Mouse (Mus musculus) MEL (cell line): ENCODE results near the gene Ints11. TPM values are rescaled to one million over a fixed set of nuclear protein-coding genes. Genes with fewer than 3 reads are reported as not detected.

Source experiments
- DNase-seq: peaks from one replicate; pipeline ENCODE4 v3.0.0; 2011; ENCODE audit warnings: low read depth, low spot score
- H3K27ac ChIP-seq: 2 replicates; pipeline ENCODE4 v1.5.1; 2012; ENCODE audit warnings: low read depth, mild to moderate bottlenecking, control low read depth, low read length, moderate library complexity; ENCODE audit not compliant: control insufficient read depth
- H3K27me3 ChIP-seq, 2 experiments: fragments of 150-350 bp in 1 of 2; sonication (generic) in 1 of 2; 2 replicates each; pipeline ENCODE4 v1.6.1; 2012; ENCODE audit warnings: low read length in 2 of 2, mild to moderate bottlenecking in 2 of 2, improper control_type of control experiment in 1 of 2, moderate library complexity in 1 of 2; ENCODE audit not compliant: insufficient read depth in 2 of 2, control insufficient read depth in 1 of 2
- H3K36me3 ChIP-seq, 2 experiments: 2 replicates each; pipeline ENCODE4 v1.6.1; 2012 to 2014; ENCODE audit warnings: low read length in 2 of 2, improper control_type of control experiment in 1 of 2, inconsistent platforms in 1 of 2, mild to moderate bottlenecking in 1 of 2; ENCODE audit not compliant: insufficient read depth in 2 of 2, control insufficient read depth in 1 of 2
- H3K4me1 ChIP-seq, 2 experiments: fragments of 150-350 bp in 1 of 2; sonication (generic) in 1 of 2; 2 replicates each; pipeline ENCODE4 v1.6.1; 2012; ENCODE audit warnings: low read length in 2 of 2, improper control_type of control experiment in 1 of 2, mild to moderate bottlenecking in 1 of 2; ENCODE audit not compliant: insufficient read depth in 2 of 2, control insufficient read depth in 1 of 2
- H3K4me3 ChIP-seq, 2 experiments: fragments of 150-350 bp in 1 of 2; sonication (generic) in 1 of 2; 2 replicates each; pipeline ENCODE4 v1.5.1; 2012; ENCODE audit warnings: low read depth in 2 of 2, low read length in 2 of 2, mild to moderate bottlenecking in 2 of 2, moderate library complexity in 2 of 2, control low read depth in 1 of 2, improper control_type of control experiment in 1 of 2; ENCODE audit not compliant: control insufficient read depth in 1 of 2, insufficient read depth in 1 of 2
- H3K79me2 ChIP-seq: 2 replicates; pipeline ENCODE4 v1.6.1; 2012; ENCODE audit warnings: mild to moderate bottlenecking, low read length, moderate library complexity; ENCODE audit not compliant: control insufficient read depth, poor library complexity, insufficient read depth
- H3K9ac ChIP-seq: 2 replicates; pipeline ENCODE4 v1.6.1; 2012; ENCODE audit warnings: low read depth, mild to moderate bottlenecking, control low read depth, low read length, moderate library complexity; ENCODE audit not compliant: control insufficient read depth, poor library complexity, severe bottlenecking
- H3K9me3 ChIP-seq: fragments of 150-350 bp; sonication (generic); replicated peaks from 2 replicates; pipeline ENCODE4 v1.6.1; 2012; ENCODE audit warnings: mild to moderate bottlenecking, low read length, improper control_type of control experiment, moderate library complexity; ENCODE audit not compliant: insufficient read depth
- CHD2 ChIP-seq: IDR thresholded peaks from 2 replicates; pipeline ENCODE4 v1.6.1; 2011; ENCODE audit warnings: low read length, improper control_type of control experiment
- CTCF ChIP-seq, 3 experiments: IDR thresholded peaks in 2 of 3; conservative IDR thresholded peaks in 1 of 3; 2 replicates each; pipeline ENCODE4 v1.5.1; 2011 to 2012; ENCODE audit warnings: low read length in 3 of 3, low read depth in 2 of 3, mild to moderate bottlenecking in 2 of 3, improper control_type of control experiment in 1 of 3, inconsistent platforms in 1 of 3, mixed read lengths in 1 of 3, moderate library complexity in 1 of 3; ENCODE audit not compliant: control insufficient read depth in 1 of 3, insufficient read depth in 1 of 3, poor library complexity in 1 of 3, severe bottlenecking in 1 of 3
- E2F4 ChIP-seq: IDR thresholded peaks from 2 replicates; pipeline ENCODE4 v1.6.1; 2011; ENCODE audit warnings: low read depth, low read length, improper control_type of control experiment, borderline replicate concordance
- ELF1 ChIP-seq: IDR thresholded peaks from 2 replicates; pipeline ENCODE4 v1.6.1; 2014; ENCODE audit warnings: low read depth, mild to moderate bottlenecking, inconsistent platforms, low read length, improper control_type of control experiment, moderate library complexity
- EP300 ChIP-seq, 2 experiments: IDR thresholded peaks; 2 replicates each; pipeline ENCODE4 v1.6.1; 2011; ENCODE audit warnings: improper control_type of control experiment in 2 of 2, low read length in 2 of 2, low read depth in 1 of 2, mild to moderate bottlenecking in 1 of 2
- ETS1 ChIP-seq: IDR thresholded peaks from 2 replicates; pipeline ENCODE4 v1.6.1; 2012; ENCODE audit warnings: low read depth, mild to moderate bottlenecking, inconsistent platforms, low read length, improper control_type of control experiment, moderate library complexity
- JUND ChIP-seq: IDR thresholded peaks from 2 replicates; pipeline ENCODE4 v1.6.1; 2011; ENCODE audit warnings: low read depth, mild to moderate bottlenecking, improper control_type of control experiment, low read length
- KAT2A ChIP-seq: conservative IDR thresholded peaks from 2 replicates; pipeline ENCODE4 v1.6.1; 2012; ENCODE audit warnings: low read depth, low read length, improper control_type of control experiment, inconsistent platforms
- MEF2A ChIP-seq: IDR thresholded peaks from 2 replicates; pipeline ENCODE4 v1.6.1; 2014; ENCODE audit warnings: low read depth, mild to moderate bottlenecking, inconsistent platforms, low read length, improper control_type of control experiment; ENCODE audit not compliant: poor library complexity, insufficient replicate concordance, severe bottlenecking; ENCODE audit errors: extremely low read depth
- MXI1 ChIP-seq: IDR thresholded peaks from 2 replicates; pipeline ENCODE4 v1.6.1; 2011; ENCODE audit warnings: mild to moderate bottlenecking, low read depth, low read length, improper control_type of control experiment
- MYB ChIP-seq: IDR thresholded peaks from 2 replicates; pipeline ENCODE4 v1.6.1; 2011; ENCODE audit warnings: mild to moderate bottlenecking, low read depth, low read length, improper control_type of control experiment
- MYC ChIP-seq: IDR thresholded peaks from 2 replicates; pipeline ENCODE4 v1.6.1; 2011; ENCODE audit warnings: low read depth, mild to moderate bottlenecking, low read length, improper control_type of control experiment, moderate library complexity
- NELFE ChIP-seq: IDR thresholded peaks from 2 replicates; pipeline ENCODE4 v1.6.1; 2011; ENCODE audit warnings: low read depth, low read length, improper control_type of control experiment
- NRF1 ChIP-seq: IDR thresholded peaks from 2 replicates; pipeline ENCODE4 v1.6.1; 2014; ENCODE audit warnings: low read depth, mild to moderate bottlenecking, inconsistent platforms, low read length, improper control_type of control experiment, moderate library complexity; ENCODE audit not compliant: poor library complexity, insufficient read depth, severe bottlenecking
- POLR2A ChIP-seq, 2 experiments: IDR thresholded peaks; 2 replicates each; pipeline ENCODE4 v1.6.1; 2011 to 2012; ENCODE audit warnings: low read length in 2 of 2, mild to moderate bottlenecking in 2 of 2, control low read depth in 1 of 2, improper control_type of control experiment in 1 of 2, low read depth in 1 of 2, moderate library complexity in 1 of 2; ENCODE audit not compliant: control insufficient read depth in 1 of 2, insufficient read depth in 1 of 2, poor library complexity in 1 of 2
- POLR2AphosphoS2 ChIP-seq: IDR thresholded peaks from 2 replicates; pipeline ENCODE4 v1.6.1; 2011; ENCODE audit warnings: low read length, improper control_type of control experiment
- RCOR1 ChIP-seq: IDR thresholded peaks from 2 replicates; pipeline ENCODE4 v1.6.1; 2012; ENCODE audit warnings: low read depth, mild to moderate bottlenecking, inconsistent platforms, low read length, improper control_type of control experiment
- SIN3A ChIP-seq: IDR thresholded peaks from 2 replicates; pipeline ENCODE4 v1.6.1; 2012; ENCODE audit warnings: low read length, improper control_type of control experiment, inconsistent platforms
- SMC3 ChIP-seq: IDR thresholded peaks from 2 replicates; pipeline ENCODE4 v1.6.1; 2011; ENCODE audit warnings: low read depth, low read length, improper control_type of control experiment
- TCF12 ChIP-seq: IDR thresholded peaks from 2 replicates; pipeline ENCODE4 v1.6.1; 2014; ENCODE audit warnings: low read depth, mild to moderate bottlenecking, inconsistent platforms, low read length, improper control_type of control experiment, moderate library complexity
- UBTF ChIP-seq: IDR thresholded peaks from 2 replicates; pipeline ENCODE4 v1.6.1; 2012; ENCODE audit warnings: low read depth, mild to moderate bottlenecking, inconsistent platforms, low read length, improper control_type of control experiment, moderate library complexity, borderline replicate concordance; ENCODE audit not compliant: insufficient read depth
- USF1 ChIP-seq: IDR thresholded peaks from 2 replicates; pipeline ENCODE4 v1.6.1; 2014; ENCODE audit warnings: low read depth, mild to moderate bottlenecking, inconsistent platforms, low read length, improper control_type of control experiment, moderate library complexity
- ZC3H11A ChIP-seq: IDR thresholded peaks from 2 replicates; pipeline ENCODE4 v1.6.1; 2012; ENCODE audit warnings: low read depth, mild to moderate bottlenecking, inconsistent platforms, low read length, improper control_type of control experiment
- ZKSCAN1 ChIP-seq: IDR thresholded peaks from 2 replicates; pipeline ENCODE4 v1.6.1; 2012; ENCODE audit warnings: low read depth, mild to moderate bottlenecking, inconsistent platforms, low read length, improper control_type of control experiment, moderate library complexity
- ZMIZ1 ChIP-seq: IDR thresholded peaks from 2 replicates; pipeline ENCODE4 v1.6.1; 2012; ENCODE audit warnings: low read depth, mild to moderate bottlenecking, inconsistent platforms, low read length, improper control_type of control experiment, moderate library complexity
- ZNF384 ChIP-seq: IDR thresholded peaks from 2 replicates; pipeline ENCODE4 v1.6.1; 2012; ENCODE audit warnings: low read depth, mild to moderate bottlenecking, inconsistent platforms, low read length, improper control_type of control experiment
- polyA plus RNA-seq, 2 experiments: library from polyadenylated mRNA; stranded (reverse) in 1 of 2; unstranded in 1 of 2; fragments of >175 nt in 1 of 2; fragments of >200 nt in 1 of 2; gene quantifications; 2 replicates each; pipeline versions ENCODE4 v1.2.1 to v1.2.4; 2012; ENCODE audit warnings: low replicate concordance in 2 of 2, low read depth in 1 of 2; ENCODE audit not compliant: insufficient read length in 2 of 2, insufficient read depth in 1 of 2, missing spikeins in 1 of 2
- total RNA-seq: library from RNA; depleted of rRNA; stranded (reverse); fragments of 300-350 nt; gene quantifications from 2 replicates; pipeline ENCODE4 v1.2.3, GENCODE M21; 2012

Gene Ints11
- total and polyA plus RNA-seq, 3 experiments, result 78.9 to 96.8 TPM; not detected in 1

- H3K36me3 ChIP-seq, result peaks cover 2 to 4% of the 10 kb centered on the region in 2 experiments; a peak in 3 of 4 replicates
- H3K4me3 ChIP-seq, result no peak overlapping the region
- H3K27ac ChIP-seq, result no peak overlapping the region
- peaks cover 11 to 22% of the 10 kb centered on the region in 2 experiments for H3K4me1 ChIP-seq
- DNase-seq, result no peak
- H3K27me3 ChIP-seq, result no peaks in the 10 kb centered on the region
- no peak overlapping the region for H3K9ac ChIP-seq
- no peaks in the 10 kb centered on the region for H3K9me3 ChIP-seq
- H3K79me2 ChIP-seq, result peaks cover 23% of the 10 kb centered on the region
- TF ChIP-seq E2F4, result no peak
- TF ChIP-seq POLR2A (IDR thresholded peaks at IDR 0.05; ENCODE audit: control insufficient read depth in 1 of 2, insufficient read depth in 1 of 2, low read depth in 1 of 2, low read length in 2 of 2, poor library complexity in 1 of 2), result no peak
- TF ChIP-seq NRF1, result no peak
These were observed 14.4 kb upstream of the Ints11 start for GRCm38 (mm10) chr4:155854991-155855390.

- H3K9me3 ChIP-seq, result no peaks in the 10 kb centered on the region
- no peaks in the 10 kb centered on the region for H3K27me3 ChIP-seq
- DNase-seq, result no peak
- no peak overlapping the region for H3K4me3 ChIP-seq
- H3K36me3 ChIP-seq, result peaks cover 2 to 4% of the 10 kb centered on the region in 2 experiments; a peak in 2 of 4 replicates
- H3K4me1 ChIP-seq, result peaks cover 6 to 11% of the 10 kb centered on the region in 2 experiments
- peaks cover 12% of the 10 kb centered on the region for H3K79me2 ChIP-seq
- no peak overlapping the region for H3K9ac ChIP-seq
- TF ChIP-seq NRF1, result no peak
- H3K27ac ChIP-seq, result no peak overlapping the region
These were observed 13.3 kb upstream of the Ints11 start for GRCm38 (mm10) chr4:155856071-155856470.

- H3K9ac ChIP-seq, result no peak overlapping the region
- no peak overlapping the region for H3K4me3 ChIP-seq
- H3K27me3 ChIP-seq, result no peaks in the 10 kb centered on the region
- no peak for DNase-seq
- no peaks in the 10 kb centered on the region for H3K9me3 ChIP-seq
- H3K79me2 ChIP-seq, result peaks cover 5% of the 10 kb centered on the region; the same call in 1 of the 2 replicates
- H3K4me1 ChIP-seq, result peaks cover 4 to 5% of the 10 kb centered on the region in 2 experiments
- H3K36me3 ChIP-seq, result peaks cover 2 to 4% of the 10 kb centered on the region in 2 experiments; a peak in 2 of 4 replicates
- no peak overlapping the region for H3K27ac ChIP-seq
- no peak for TF ChIP-seq USF1
- peak; percentile 43 to 75; a peak in 3 of 4 replicates for TF ChIP-seq EP300 (IDR thresholded peaks at IDR 0.05; ENCODE audit: low read depth in 1 of 2, low read length in 2 of 2)
- TF ChIP-seq SMC3, result no peak
- TF ChIP-seq JUND, result no peak
- peak; percentile 64 for TF ChIP-seq SIN3A
- TF ChIP-seq CHD2, result no peak
- TF ChIP-seq POLR2A (IDR thresholded peaks at IDR 0.05; ENCODE audit: control insufficient read depth in 1 of 2, insufficient read depth in 1 of 2, low read depth in 1 of 2, low read length in 2 of 2, poor library complexity in 1 of 2), result no peak
- no peak for TF ChIP-seq ZKSCAN1
- peak; percentile 64; the same call in 1 of the 2 replicates for TF ChIP-seq TCF12
- no peak for TF ChIP-seq MYC
- TF ChIP-seq ZC3H11A, result no peak
- TF ChIP-seq CTCF (IDR thresholded peaks at IDR 0.05 in 2 of 3, conservative IDR thresholded peaks at IDR 0.05 in 1 of 3; ENCODE audit: control insufficient read depth in 1 of 3, insufficient read depth in 1 of 3, low read depth in 2 of 3, low read length in 3 of 3, poor library complexity in 1 of 3, severe bottlenecking in 1 of 3), result no peak
- no peak for TF ChIP-seq POLR2AphosphoS2
- no peak for TF ChIP-seq ELF1
- TF ChIP-seq MEF2A, result no peak
- no peak for TF ChIP-seq ZMIZ1
- TF ChIP-seq E2F4, result no peak
- 0 out of 2 replicates have a peak, but pooled peaks have one; percentile 47 for TF ChIP-seq ETS1
- peak; percentile 40; the same call in 1 of the 2 replicates for TF ChIP-seq MYB
- TF ChIP-seq NELFE, result no peak
- no peak for TF ChIP-seq KAT2A
- TF ChIP-seq RCOR1, result 0 out of 2 replicates have a peak, but pooled peaks have one; percentile 15
- no peak for TF ChIP-seq ZNF384
- TF ChIP-seq MXI1, result no peak
- no peak for TF ChIP-seq UBTF
These were observed 12.5 kb upstream of the Ints11 start for GRCm38 (mm10) chr4:155856881-155857280.
